Mouse (Mus musculus) stomach, postnatal 0 days (tissue): ENCODE results near the gene Nme8. TPM values are rescaled to one million over a fixed set of nuclear protein-coding genes. Genes with fewer than 3 reads are reported as not detected.

Source experiments
- ATAC-seq: fragments of 200-750 bp; cut with Nextera tagmentation; 2 replicates; pipeline ENCODE4 v1.8.0; 2017; ENCODE audit not compliant: low FRiP score, low TSS enrichment
- DNase-seq: peaks from one replicate; pipeline ENCODE4 v3.0.0-alpha.2; 2016; ENCODE audit warnings: low spot score
- H3K27ac ChIP-seq: fragments of 300-500 bp; sonication (generic); replicated peaks from 2 replicates; pipeline ENCODE4 v1.5.1; 2014; ENCODE audit warnings: mild to moderate bottlenecking, control low read depth
- H3K27me3 ChIP-seq: fragments of 300-500 bp; sonication (generic); 2 replicates; pipeline ENCODE4 v1.6.1; 2014; ENCODE audit warnings: low read length; ENCODE audit not compliant: control insufficient read depth, insufficient read depth
- H3K36me3 ChIP-seq: fragments of 300-500 bp; sonication (generic); 2 replicates; pipeline ENCODE4 v1.6.1; 2014; ENCODE audit warnings: low read length, mixed read lengths; ENCODE audit not compliant: control insufficient read depth, insufficient read depth
- H3K4me1 ChIP-seq: fragments of 300-500 bp; sonication (generic); replicated peaks from 2 replicates; pipeline ENCODE4 v1.6.1; 2014; ENCODE audit warnings: antibody characterized with exemption; ENCODE audit not compliant: control insufficient read depth, insufficient read depth
- H3K4me2 ChIP-seq: fragments of 300-500 bp; sonication (generic); replicated peaks from 2 replicates; pipeline ENCODE4 v1.6.1; 2014; ENCODE audit warnings: low read depth, mild to moderate bottlenecking, control low read depth, moderate library complexity
- H3K4me3 ChIP-seq: fragments of 300-500 bp; sonication (generic); 2 replicates; pipeline ENCODE4 v1.5.1; 2014; ENCODE audit warnings: low read depth, low read length, control low read depth
- H3K9ac ChIP-seq: fragments of 300-500 bp; sonication (generic); 2 replicates; pipeline ENCODE4 v1.6.1; 2014; ENCODE audit warnings: mild to moderate bottlenecking, low read length, control low read depth, mixed read lengths
- H3K9me3 ChIP-seq: fragments of 300-500 bp; sonication (generic); 2 replicates; pipeline ENCODE4 v1.6.1; 2016; ENCODE audit warnings: low read length; ENCODE audit not compliant: control insufficient read depth
- CTCF ChIP-seq: IDR thresholded peaks from 2 replicates; pipeline ENCODE4 v1.5.1; 2016; ENCODE audit warnings: antibody characterized with exemption, low read depth, mild to moderate bottlenecking, moderate library complexity
- EP300 ChIP-seq: optimal IDR thresholded peaks from 2 replicates; pipeline ENCODE3; 2016; ENCODE audit warnings: antibody characterized with exemption
- WGBS: fragments of 180-500 bp; shearing (Covaris S2); extraction: QIAGEN DNeasy Blood & Tissue Kit; methylation state at CpG from one replicate; pipeline ENCODE4 v1.1.7; 2014; 5-methylcytosine and 5-hydroxymethylcytosine counted together
- polyA plus RNA-seq: library from polyadenylated mRNA; unstranded; fragments of >200 nt; fragmentation: Nextera tagmentation; extraction: Ambion mirVana; gene quantifications from 2 replicates; pipeline ENCODE4 v1.2.1, GENCODE M21; 2015

Gene Nme8
- polyA plus RNA-seq, 1 experiment from 2014 or later = not detected

GRCm38 (mm10) chr13:19630768-19631709, 66.6 kb downstream of the Nme8 start:
- Histone ChIP-seq H3K27me3 (no peaks in the 10 kb centered on the region), H3K9me3 (no peaks in the 10 kb centered on the region), H3K9ac (no peak overlapping the region), H3K36me3 (no peaks in the 10 kb centered on the region), H3K27ac (no peak overlapping the region), H3K4me3 (no peak overlapping the region), H3K4me2 (no peak overlapping the region), H3K4me1 (no peaks in the 10 kb centered on the region)
- ATAC-seq (no peak), DNase-seq (no peak)
- 78% methylated on average over 5 of the region's 5 CpGs for WGBS
- TF ChIP-seq CTCF (no peak), EP300 (no peak)

DNA sequence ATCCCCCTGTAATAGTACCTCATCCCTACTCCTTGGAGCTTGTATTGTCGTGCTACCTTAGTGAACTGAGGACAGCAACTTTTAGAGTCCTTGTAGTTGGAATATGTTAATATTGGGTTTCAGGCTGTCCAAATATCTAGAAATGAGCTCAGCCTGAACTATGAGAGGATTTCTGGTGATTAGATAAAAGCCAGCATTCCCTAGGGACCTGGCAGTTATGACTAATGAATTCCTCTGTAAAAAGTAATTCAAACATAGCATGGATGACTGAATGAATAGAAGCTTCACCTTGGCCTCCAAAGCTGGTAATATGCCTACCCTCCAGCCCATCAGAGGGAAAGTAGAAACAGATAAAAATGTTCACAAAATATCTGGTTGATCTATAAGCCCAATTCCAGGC, 71.1 kb downstream of the Nme8 start:
- H3K27me3 ChIP-seq = no peaks in the 10 kb centered on the region
- H3K9me3 ChIP-seq = no peaks in the 10 kb centered on the region
- TF ChIP-seq CTCF = no peak
- TF ChIP-seq EP300 = no peak
- H3K4me2 ChIP-seq = no peak overlapping the region
- H3K36me3 ChIP-seq = no peaks in the 10 kb centered on the region
- H3K27ac ChIP-seq = no peak overlapping the region
- no peak overlapping the region for H3K4me3 ChIP-seq
- H3K4me1 ChIP-seq = peaks cover 3% of the 10 kb centered on the region; the same call in 1 of the 2 replicates
- ATAC-seq (no peak), DNase-seq (no peak)
- H3K9ac ChIP-seq = no peak overlapping the region
- WGBS = 65% methylated on average over 1 of the region's 1 CpGs

GRCm38 (mm10) chr13:19624632-19625320, 72.8 kb downstream of the Nme8 start:
- Histone ChIP-seq H3K27ac (no peak overlapping the region), H3K4me3 (no peak overlapping the region), H3K4me1 (peaks cover 3% of the 10 kb centered on the region; the same call in 1 of the 2 replicates), H3K9ac (no peak overlapping the region), H3K27me3 (no peaks in the 10 kb centered on the region), H3K9me3 (no peaks in the 10 kb centered on the region), H3K36me3 (no peaks in the 10 kb centered on the region), H3K4me2 (no peak overlapping the region)
- WGBS = 81% methylated on average over 11 of the region's 11 CpGs
- ATAC-seq (no peak), DNase-seq (no peak)
- TF ChIP-seq CTCF (no peak), EP300 (no peak)

DNA sequence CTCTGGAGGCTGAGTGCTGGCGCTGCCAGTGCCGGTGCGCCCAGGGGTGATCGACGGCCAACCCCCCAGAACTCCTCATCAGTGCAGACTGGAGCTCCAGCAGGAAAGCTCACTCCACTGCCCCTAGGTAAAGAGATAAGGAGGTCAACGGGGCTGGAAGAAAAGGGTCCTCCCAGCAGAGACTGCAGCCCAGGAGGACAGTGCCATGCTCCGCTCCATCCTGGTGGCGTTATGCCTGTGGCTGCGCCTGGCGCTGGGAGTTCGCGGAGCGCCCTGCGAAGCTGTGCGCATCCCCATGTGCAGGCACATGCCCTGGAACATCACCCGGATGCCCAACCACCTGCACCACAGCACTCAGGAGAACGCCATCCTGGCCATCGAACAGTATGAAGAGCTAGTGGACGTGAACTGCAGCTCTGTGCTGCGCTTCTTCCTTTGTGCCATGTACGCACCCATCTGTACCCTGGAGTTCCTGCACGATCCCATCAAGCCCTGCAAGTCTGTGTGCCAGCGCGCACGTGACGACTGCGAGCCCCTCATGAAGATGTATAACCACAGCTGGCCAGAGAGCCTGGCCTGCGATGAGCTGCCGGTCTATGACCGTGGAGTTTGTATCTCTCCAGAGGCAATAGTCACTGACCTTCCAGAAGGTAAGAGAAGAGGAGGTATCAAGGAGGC, 74.2 kb downstream of the Nme8 start:
- Histone ChIP-seq H3K4me3 (peak overlapping the region; percentile 44), H3K4me2 (peak overlapping the region; percentile 67), H3K9ac (peak overlapping the region; percentile 43; the same call in 1 of the 2 replicates), H3K4me1 (peaks cover 3% of the 10 kb centered on the region; the same call in 1 of the 2 replicates), H3K27me3 (no peaks in the 10 kb centered on the region), H3K36me3 (no peaks in the 10 kb centered on the region), H3K9me3 (no peaks in the 10 kb centered on the region), H3K27ac (no peak overlapping the region)
- 20% methylated on average over 28 of the region's 30 CpGs for WGBS
- no peak for DNase-seq
- TF ChIP-seq CTCF = no peak
- TF ChIP-seq EP300 = no peak
- ATAC-seq = peak; percentile 20; the same call in 1 of the 2 replicates

- peak within 1 kb of the TSS; percentile 43; the same call in 1 of the 2 replicates for H3K9ac ChIP-seq
- 5% methylated on average over 25 of the region's 25 CpGs for WGBS
- TF ChIP-seq CTCF (peak; percentile 59), EP300 (no peak)
- peak within 1 kb of the TSS; percentile 44 for H3K4me3 ChIP-seq
- peak; percentile 41 for DNase-seq
- H3K4me1 ChIP-seq = peaks cover 3% of the 10 kb centered on the region; the same call in 1 of the 2 replicates
- H3K9me3 ChIP-seq = no peaks in the 10 kb centered on the region
- H3K36me3 ChIP-seq = no peaks in the 10 kb centered on the region
- H3K27me3 ChIP-seq = no peaks in the 10 kb centered on the region
- no peak within 1 kb of the TSS for H3K27ac ChIP-seq
- ATAC-seq = peak; percentile 71; the same call in 1 of the 2 replicates
- H3K4me2 ChIP-seq = peak within 1 kb of the TSS; percentile 67
Measured at GRCm38 (mm10) chr13:19622573-19623227, 74.9 kb downstream of the Nme8 start, which contains the start of gene Sfrp4. Gene Sfrp4 (plus strand): TSS chr13:19623104.
